Mouse (Mus musculus) limb, embryonic 14.5 days (tissue): Measurements from ENCODE around the gene Slc25a26. TPM values are rescaled to one million over a fixed set of nuclear protein-coding genes. Genes with fewer than 3 reads are reported as not detected.

Experiments
- ATAC-seq: fragments of 200-750 bp; cut with Nextera tagmentation; 2 replicates; pipeline ENCODE4 v1.8.0; 2017; ENCODE audit warnings: low read depth, moderate number of reproducible peaks, moderate TSS enrichment; ENCODE audit not compliant: low FRiP score
- DNase-seq: peaks from one replicate; pipeline ENCODE4 v3.0.0-alpha.2; 2015; ENCODE audit warnings: low spot score
- H3K27ac ChIP-seq: fragments of 300-500 bp; sonication (generic); replicated peaks from 2 replicates; pipeline ENCODE4 v1.5.1; 2014; ENCODE audit warnings: low read depth, mild to moderate bottlenecking, low read length, moderate library complexity, mixed read lengths
- H3K27me3 ChIP-seq: fragments of 300-500 bp; sonication (generic); 2 replicates; pipeline ENCODE4 v1.6.1; 2014; ENCODE audit warnings: low read length, mixed read lengths; ENCODE audit not compliant: control insufficient read depth, insufficient read depth
- H3K36me3 ChIP-seq: fragments of 300-500 bp; sonication (generic); 2 replicates; pipeline ENCODE4 v1.6.1; 2014; ENCODE audit warnings: mild to moderate bottlenecking, low read length, moderate library complexity, mixed read lengths; ENCODE audit not compliant: control insufficient read depth, insufficient read depth
- H3K4me1 ChIP-seq: fragments of 300-500 bp; sonication (generic); 2 replicates; pipeline ENCODE4 v1.6.1; 2014; ENCODE audit warnings: antibody characterized with exemption, low read length, mixed read lengths; ENCODE audit not compliant: control insufficient read depth, insufficient read depth
- H3K4me2 ChIP-seq: fragments of 300-500 bp; sonication (generic); replicated peaks from 2 replicates; pipeline ENCODE4 v1.6.1; 2014; ENCODE audit warnings: low read depth, mild to moderate bottlenecking, low read length, moderate library complexity; ENCODE audit not compliant: severe bottlenecking
- H3K4me3 ChIP-seq: fragments of 300-500 bp; sonication (generic); replicated peaks from 2 replicates; pipeline ENCODE4 v1.5.1; 2014; ENCODE audit warnings: low read length
- H3K9ac ChIP-seq: fragments of 300-500 bp; sonication (generic); 2 replicates; pipeline ENCODE4 v1.6.1; 2014; ENCODE audit warnings: mild to moderate bottlenecking, low read depth, low read length, moderate library complexity; ENCODE audit not compliant: severe bottlenecking
- H3K9me3 ChIP-seq: fragments of 300-500 bp; sonication (generic); 2 replicates; pipeline ENCODE4 v1.6.1; 2016; ENCODE audit warnings: low read length; ENCODE audit not compliant: control insufficient read depth
- POLR2A ChIP-seq: fragments of 200-500 bp; IDR thresholded peaks from 2 replicates; pipeline ENCODE4 v1.8.0; 2012; ENCODE audit warnings: inconsistent platforms, mild to moderate bottlenecking, moderate library complexity, borderline replicate concordance; ENCODE audit not compliant: insufficient read depth, insufficient read length; ENCODE audit errors: extremely low read depth
- WGBS: fragments of 180-500 bp; shearing (Covaris S2); extraction: QIAGEN DNeasy Blood & Tissue Kit; methylation state at CpG from one replicate; pipeline ENCODE4 v1.1.7; 2014; 5-methylcytosine and 5-hydroxymethylcytosine counted together
- polyA plus RNA-seq, 2 experiments: library from polyadenylated mRNA; depleted of rRNA in 1 of 2; stranded (reverse) in 1 of 2; unstranded in 1 of 2; fragments of >200 nt; fragmentation: Nextera tagmentation in 1 of 2; extraction: Ambion mirVana in 1 of 2; gene quantifications; 2 replicates each; pipeline versions ENCODE4 v1.2.1 to v1.2.3; 2012 to 2014

Slc25a26 gene
- polyA plus RNA-seq, 2 experiments = 7.1 to 9.3 TPM

- Histone ChIP-seq H3K4me1 (peaks cover 46% of the 10 kb centered on the region), H3K36me3 (0 out of 2 replicates have a peak, but pooled peaks cover 4% of the 10 kb centered on the region), H3K9me3 (no peaks in the 10 kb centered on the region), H3K9ac (no peak overlapping the region), H3K27ac (no peak overlapping the region), H3K4me3 (no peak overlapping the region), H3K27me3 (no peaks in the 10 kb centered on the region), H3K4me2 (no peak overlapping the region)
- WGBS = 68% methylated on average over 6 of the region's 6 CpGs
- TF ChIP-seq POLR2A = no peak
- DNase-seq (no peak), ATAC-seq (no peak)
These were observed 94.0 kb downstream of the Slc25a26 start for GRCm38 (mm10) chr6:94594096-94594665.

DNA sequence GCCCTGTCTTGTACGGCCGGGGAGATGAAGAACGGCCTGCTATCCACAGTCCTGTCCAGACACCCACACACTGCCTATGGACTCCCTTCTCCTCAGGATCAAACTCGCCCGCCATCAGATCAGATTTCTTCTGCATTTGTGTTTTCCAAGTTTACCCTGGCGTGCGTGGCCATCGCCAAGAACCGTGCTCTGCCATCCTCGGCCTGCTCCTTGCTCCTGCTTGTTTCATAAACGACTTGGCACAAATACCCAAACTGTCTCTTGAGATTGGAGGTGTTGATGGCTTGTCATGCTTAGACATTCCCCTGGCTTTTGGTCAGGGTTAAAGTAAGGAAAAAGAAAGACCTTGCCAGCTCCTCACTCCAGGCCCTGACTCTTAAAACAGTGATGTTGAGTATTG, 94.6 kb downstream of the Slc25a26 start:
- Histone ChIP-seq H3K9me3 (no peaks in the 10 kb centered on the region), H3K36me3 (0 out of 2 replicates have a peak, but pooled peaks cover 7% of the 10 kb centered on the region), H3K4me2 (no peak overlapping the region), H3K4me3 (no peak overlapping the region), H3K27ac (peak overlapping the region; percentile 19; the same call in 1 of the 2 replicates), H3K4me1 (peaks cover 46% of the 10 kb centered on the region), H3K27me3 (no peaks in the 10 kb centered on the region), H3K9ac (no peak overlapping the region)
- no peak for TF ChIP-seq POLR2A
- 84% methylated on average over 11 of the region's 11 CpGs for WGBS
- DNase-seq (no peak), ATAC-seq (no peak)

GRCm38 (mm10) chr6:94595206-94595605, 95.1 kb downstream of the Slc25a26 start:
- DNase-seq (no peak), ATAC-seq (no peak)
- Histone ChIP-seq H3K9me3 (no peaks in the 10 kb centered on the region), H3K4me2 (no peak overlapping the region), H3K4me3 (no peak overlapping the region), H3K27ac (peak overlapping the region; percentile 19; the same call in 1 of the 2 replicates), H3K9ac (no peak overlapping the region), H3K4me1 (peaks cover 46% of the 10 kb centered on the region), H3K27me3 (no peaks in the 10 kb centered on the region), H3K36me3 (0 out of 2 replicates have a peak, but pooled peaks cover 7% of the 10 kb centered on the region)
- 57% methylated on average over 5 of the region's 5 CpGs for WGBS
- TF ChIP-seq POLR2A = no peak

DNA sequence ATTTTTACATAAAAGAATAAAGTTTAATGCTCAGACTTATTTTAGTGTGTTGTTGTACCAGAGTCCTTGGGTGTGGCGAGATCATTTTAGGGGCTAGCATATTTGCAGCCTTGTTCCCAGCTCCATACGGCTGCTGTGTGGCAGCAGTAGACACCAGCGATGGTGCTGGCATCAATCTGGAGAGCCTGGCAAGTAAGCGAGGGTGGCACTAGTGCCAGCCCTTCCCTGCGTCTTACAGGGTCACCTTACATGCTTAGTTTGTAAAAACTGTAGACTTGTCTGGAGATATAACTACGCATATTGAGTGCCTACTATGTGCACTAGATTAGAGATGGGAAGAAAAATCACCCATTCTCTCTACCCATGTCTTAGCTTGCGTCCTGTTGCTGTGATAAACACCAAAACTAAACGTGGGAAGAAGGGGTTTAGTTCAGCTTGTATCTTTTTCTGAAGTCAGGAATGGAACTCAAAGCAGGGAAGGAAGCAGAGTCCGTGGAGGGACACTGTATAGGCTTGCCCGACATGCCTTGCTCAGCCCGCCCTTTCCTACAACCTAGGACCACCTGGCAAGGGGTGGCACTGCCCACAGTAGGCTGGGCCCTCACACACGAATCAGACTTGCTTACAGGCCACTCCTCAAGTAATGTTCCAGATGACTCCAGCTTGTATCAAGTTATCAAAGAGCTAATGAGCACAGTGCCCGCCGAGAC, 96.1 kb downstream of the Slc25a26 start:
- no peak for TF ChIP-seq POLR2A
- H3K4me1 ChIP-seq = peaks cover 46% of the 10 kb centered on the region
- no peaks in the 10 kb centered on the region for H3K9me3 ChIP-seq
- DNase-seq (no peak), ATAC-seq (no peak)
- WGBS = 76% methylated on average over 14 of the region's 14 CpGs
- 0 out of 2 replicates have a peak, but pooled peaks cover 7% of the 10 kb centered on the region for H3K36me3 ChIP-seq
- no peak overlapping the region for H3K4me2 ChIP-seq
- H3K4me3 ChIP-seq = no peak overlapping the region
- H3K9ac ChIP-seq = no peak overlapping the region
- no peaks in the 10 kb centered on the region for H3K27me3 ChIP-seq
- no peak overlapping the region for H3K27ac ChIP-seq

DNA sequence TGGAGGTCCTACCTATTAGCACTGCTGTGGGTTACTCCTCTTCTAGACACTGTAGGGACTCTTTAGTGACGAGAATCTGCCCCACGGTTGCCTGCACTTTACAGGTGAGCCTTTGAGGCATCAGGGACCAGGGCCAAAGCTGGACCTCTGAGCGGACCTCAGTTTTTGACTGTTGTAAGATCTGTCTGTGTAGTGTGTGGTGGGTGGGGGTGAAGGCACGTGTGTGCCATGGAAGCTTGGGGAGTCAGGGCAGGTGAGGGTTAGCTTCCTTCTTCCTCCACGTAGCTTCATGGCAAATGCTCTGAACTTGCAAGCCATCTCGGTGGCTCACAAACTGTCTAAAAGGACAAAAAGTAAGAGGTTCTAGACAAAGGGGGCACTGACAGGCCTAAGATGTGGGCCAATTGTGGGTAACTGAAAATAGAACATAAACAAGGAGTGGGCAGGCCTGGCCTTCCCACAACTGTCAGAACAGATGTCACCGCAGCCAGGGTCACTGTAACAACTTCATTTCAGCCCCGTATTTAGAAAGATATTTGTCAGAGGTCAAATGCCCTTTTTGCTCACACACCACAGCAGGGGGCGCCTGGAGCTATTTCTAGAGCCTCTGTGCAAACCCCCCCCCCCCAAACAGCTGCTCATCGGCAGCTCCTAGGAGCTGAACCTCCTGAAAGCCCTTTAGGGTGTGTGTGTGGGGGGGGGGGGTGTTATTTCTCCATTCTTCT, 96.8 kb downstream of the Slc25a26 start:
- H3K9me3 ChIP-seq = no peaks in the 10 kb centered on the region
- ATAC-seq = no peak
- H3K4me3 ChIP-seq = no peak overlapping the region
- H3K36me3 ChIP-seq = 0 out of 2 replicates have a peak, but pooled peaks cover 10% of the 10 kb centered on the region
- no peak overlapping the region for H3K4me2 ChIP-seq
- WGBS = 65% methylated on average over 10 of the region's 10 CpGs
- H3K27ac ChIP-seq = no peak overlapping the region
- peaks cover 43% of the 10 kb centered on the region for H3K4me1 ChIP-seq
- TF ChIP-seq POLR2A = no peak
- H3K27me3 ChIP-seq = no peaks in the 10 kb centered on the region
- H3K9ac ChIP-seq = no peak overlapping the region
- peak; percentile 38 for DNase-seq
